Mouse (Mus musculus): Measurements from ENCODE around the gene Defb47. TPM values are rescaled to one million over a fixed set of nuclear protein-coding genes. Genes with fewer than 3 reads are reported as not detected.
A peak's percentile ranks its signal among the peaks of the same experiment; 100 is the strongest.

The Defb47 gene
- polyA plus RNA-seq (2014; fragmentation: Nextera tagmentation; extraction: Ambion mirVana), result not detected in 2 replicates

- WGBS, result 72% methylated on average over 8 of the region's 8 CpGs
- Histone ChIP-seq H3K36me3 (ENCODE audit: control insufficient read depth, insufficient read depth, low read length) (no peaks in the 10 kb centered on the region), H3K9me3 (ENCODE audit: control insufficient read depth, low read length) (no peaks in the 10 kb centered on the region), H3K27ac (ENCODE audit: low read depth, low read length) (no peak within 1 kb of the TSS), H3K9ac (ENCODE audit: low read depth, low read length) (no peak within 1 kb of the TSS), H3K4me2 (no peak within 1 kb of the TSS), H3K4me1 (replicated peaks; ENCODE audit: control insufficient read depth, insufficient read depth, low read length) (no peaks in the 10 kb centered on the region), H3K27me3 (replicated peaks; ENCODE audit: control insufficient read depth, insufficient read depth, low read length) (no peaks in the 10 kb centered on the region), H3K4me3 (ENCODE audit: low read depth, low read length) (no peak within 1 kb of the TSS)
- ATAC-seq (replicated peaks; ENCODE audit: low FRiP score) (no peak), DNase-seq (ENCODE audit: low spot score) (no peak)
These were observed at the start of gene Defb47 for GRCm38 (mm10) chr14:62997777-62998176. Gene Defb47, plus strand, starts transcription at chr14:62998077.

GRCm38 (mm10) chr14:62956091-62956490, 41.8 kb upstream of the Defb47 start:
- no peak for ATAC-seq (replicated peaks; ENCODE audit: low FRiP score)
- no peak overlapping the region for H3K27ac ChIP-seq (ENCODE audit: low read depth, low read length)
- DNase-seq (ENCODE audit: low spot score), result no peak
- WGBS, result 80% methylated on average over 9 of the region's 9 CpGs
- no peak overlapping the region for H3K4me2 ChIP-seq
- H3K4me1 ChIP-seq (replicated peaks; ENCODE audit: control insufficient read depth, insufficient read depth, low read length), result no peaks in the 10 kb centered on the region
- H3K4me3 ChIP-seq (ENCODE audit: low read depth, low read length), result no peak overlapping the region
- no peaks in the 10 kb centered on the region for H3K27me3 ChIP-seq (replicated peaks; ENCODE audit: control insufficient read depth, insufficient read depth, low read length)
- no peak overlapping the region for H3K9ac ChIP-seq (ENCODE audit: low read depth, low read length)
- H3K9me3 ChIP-seq (ENCODE audit: control insufficient read depth, low read length), result no peaks in the 10 kb centered on the region
- H3K36me3 ChIP-seq (ENCODE audit: control insufficient read depth, insufficient read depth, low read length), result no peaks in the 10 kb centered on the region; the same call in 1 of the 2 replicates

- Histone ChIP-seq H3K36me3 (ENCODE audit: control insufficient read depth, insufficient read depth, low read length) (no peaks in the 10 kb centered on the region), H3K4me3 (ENCODE audit: low read depth, low read length) (no peak overlapping the region), H3K9ac (ENCODE audit: low read depth, low read length) (no peak overlapping the region), H3K4me2 (no peak overlapping the region), H3K4me1 (replicated peaks; ENCODE audit: control insufficient read depth, insufficient read depth, low read length) (no peaks in the 10 kb centered on the region), H3K27me3 (replicated peaks; ENCODE audit: control insufficient read depth, insufficient read depth, low read length) (no peaks in the 10 kb centered on the region), H3K9me3 (ENCODE audit: control insufficient read depth, low read length) (no peaks in the 10 kb centered on the region), H3K27ac (ENCODE audit: low read depth, low read length) (no peak overlapping the region)
- ATAC-seq (replicated peaks; ENCODE audit: low FRiP score) (no peak), DNase-seq (ENCODE audit: low spot score) (no peak)
- WGBS, result 85% methylated on average over 4 of the region's 4 CpGs
These were observed 34.2 kb upstream of the Defb47 start for GRCm38 (mm10) chr14:62963632-62964031.

- no peaks in the 10 kb centered on the region for H3K27me3 ChIP-seq (replicated peaks; ENCODE audit: control insufficient read depth, insufficient read depth, low read length)
- 82% methylated on average over 5 of the region's 5 CpGs for WGBS
- H3K36me3 ChIP-seq (ENCODE audit: control insufficient read depth, insufficient read depth, low read length), result no peaks in the 10 kb centered on the region
- DNase-seq (ENCODE audit: low spot score) (no peak), ATAC-seq (replicated peaks; ENCODE audit: low FRiP score) (no peak)
- no peak overlapping the region; the same call in 1 of the 2 replicates for H3K4me2 ChIP-seq
- no peaks in the 10 kb centered on the region for H3K4me1 ChIP-seq (replicated peaks; ENCODE audit: control insufficient read depth, insufficient read depth, low read length)
- no peak overlapping the region for H3K27ac ChIP-seq (ENCODE audit: low read depth, low read length)
- H3K9ac ChIP-seq (ENCODE audit: low read depth, low read length), result no peak overlapping the region
- no peak overlapping the region for H3K4me3 ChIP-seq (ENCODE audit: low read depth, low read length)
- no peaks in the 10 kb centered on the region for H3K9me3 ChIP-seq (ENCODE audit: control insufficient read depth, low read length)
These were observed 32.5 kb upstream of the Defb47 start for GRCm38 (mm10) chr14:62965342-62965741.

- Histone ChIP-seq H3K36me3 (ENCODE audit: control insufficient read depth, insufficient read depth, low read length) (no peaks in the 10 kb centered on the region), H3K27me3 (replicated peaks; ENCODE audit: control insufficient read depth, insufficient read depth, low read length) (no peaks in the 10 kb centered on the region), H3K4me2 (peak overlapping the region; percentile 57), H3K9me3 (ENCODE audit: control insufficient read depth, low read length) (no peaks in the 10 kb centered on the region), H3K4me1 (replicated peaks; ENCODE audit: control insufficient read depth, insufficient read depth, low read length) (no peaks in the 10 kb centered on the region), H3K4me3 (ENCODE audit: low read depth, low read length) (peak overlapping the region; percentile 21; the same call in 1 of the 2 replicates), H3K27ac (ENCODE audit: low read depth, low read length) (no peak overlapping the region), H3K9ac (ENCODE audit: low read depth, low read length) (no peak overlapping the region)
- no peak for ATAC-seq (replicated peaks; ENCODE audit: low FRiP score)
- 29% methylated on average over 15 of the region's 15 CpGs for WGBS
- DNase-seq (ENCODE audit: low spot score), result no peak
These were observed 31.9 kb upstream of the Defb47 start for GRCm38 (mm10) chr14:62965811-62966520.

- Histone ChIP-seq H3K4me1 (replicated peaks; ENCODE audit: control insufficient read depth, insufficient read depth, low read length) (no peaks in the 10 kb centered on the region), H3K4me3 (ENCODE audit: low read depth, low read length) (no peak overlapping the region), H3K27me3 (replicated peaks; ENCODE audit: control insufficient read depth, insufficient read depth, low read length) (no peaks in the 10 kb centered on the region), H3K36me3 (ENCODE audit: control insufficient read depth, insufficient read depth, low read length) (no peaks in the 10 kb centered on the region), H3K9ac (ENCODE audit: low read depth, low read length) (no peak overlapping the region), H3K27ac (ENCODE audit: low read depth, low read length) (no peak overlapping the region), H3K4me2 (no peak overlapping the region; the same call in 1 of the 2 replicates), H3K9me3 (ENCODE audit: control insufficient read depth, low read length) (no peaks in the 10 kb centered on the region)
- DNase-seq (ENCODE audit: low spot score) (peak; percentile 54), ATAC-seq (replicated peaks; ENCODE audit: low FRiP score) (no peak)
- WGBS, result 10% methylated on average over 5 of the region's 5 CpGs
These were observed 22.8 kb upstream of the Defb47 start for GRCm38 (mm10) chr14:62975046-62975445.

GRCm38 (mm10) chr14:62979815-62980214, 18.1 kb upstream of the Defb47 start:
- Histone ChIP-seq H3K9ac (ENCODE audit: low read depth, low read length) (no peak overlapping the region), H3K27ac (ENCODE audit: low read depth, low read length) (no peak overlapping the region), H3K27me3 (replicated peaks; ENCODE audit: control insufficient read depth, insufficient read depth, low read length) (no peaks in the 10 kb centered on the region), H3K36me3 (ENCODE audit: control insufficient read depth, insufficient read depth, low read length) (no peaks in the 10 kb centered on the region), H3K4me1 (replicated peaks; ENCODE audit: control insufficient read depth, insufficient read depth, low read length) (no peaks in the 10 kb centered on the region), H3K4me2 (no peak overlapping the region), H3K4me3 (ENCODE audit: low read depth, low read length) (no peak overlapping the region), H3K9me3 (ENCODE audit: control insufficient read depth, low read length) (no peaks in the 10 kb centered on the region)
- 43% methylated on average over 1 of the region's 1 CpGs for WGBS
- no peak for ATAC-seq (replicated peaks; ENCODE audit: low FRiP score)
- no peak for DNase-seq (ENCODE audit: low spot score)

- Histone ChIP-seq H3K27ac (ENCODE audit: low read depth, low read length) (no peak within 1 kb of the TSS), H3K4me1 (replicated peaks; ENCODE audit: control insufficient read depth, insufficient read depth, low read length) (no peaks in the 10 kb centered on the region), H3K4me3 (ENCODE audit: low read depth, low read length) (no peak within 1 kb of the TSS), H3K4me2 (no peak within 1 kb of the TSS), H3K36me3 (ENCODE audit: control insufficient read depth, insufficient read depth, low read length) (no peaks in the 10 kb centered on the region), H3K9ac (ENCODE audit: low read depth, low read length) (no peak within 1 kb of the TSS), H3K9me3 (ENCODE audit: control insufficient read depth, low read length) (no peaks in the 10 kb centered on the region), H3K27me3 (replicated peaks; ENCODE audit: control insufficient read depth, insufficient read depth, low read length) (no peaks in the 10 kb centered on the region)
- ATAC-seq (replicated peaks; ENCODE audit: low FRiP score) (no peak), DNase-seq (ENCODE audit: low spot score) (no peak)
- whole genome bisulfite sequencing, result 64% methylated on average over 1 of the region's 1 CpGs
These were observed 13.5 kb upstream of the Defb47 start, which contains the start of gene Defb48 for GRCm38 (mm10) chr14:62984410-62984809. Gene Defb48, minus strand, starts transcription at chr14:62984510.

- Histone ChIP-seq H3K36me3 (ENCODE audit: control insufficient read depth, insufficient read depth, low read length) (no peaks in the 10 kb centered on the region), H3K4me1 (replicated peaks; ENCODE audit: control insufficient read depth, insufficient read depth, low read length) (no peaks in the 10 kb centered on the region), H3K9me3 (ENCODE audit: control insufficient read depth, low read length) (no peaks in the 10 kb centered on the region), H3K9ac (ENCODE audit: low read depth, low read length) (no peak overlapping the region), H3K27ac (ENCODE audit: low read depth, low read length) (no peak overlapping the region), H3K4me2 (no peak overlapping the region), H3K27me3 (replicated peaks; ENCODE audit: control insufficient read depth, insufficient read depth, low read length) (no peaks in the 10 kb centered on the region), H3K4me3 (ENCODE audit: low read depth, low read length) (no peak overlapping the region)
- DNase-seq (ENCODE audit: low spot score) (no peak), ATAC-seq (replicated peaks; ENCODE audit: low FRiP score) (no peak)
- WGBS, result 37% methylated on average over 3 of the region's 3 CpGs
These were observed 6.6 kb upstream of the Defb47 start for GRCm38 (mm10) chr14:62991271-62991670.
